Mouse (Mus musculus): Measurements from ENCODE around the gene Lrig2. TPM values are rescaled to one million over a fixed set of nuclear protein-coding genes. Genes with fewer than 3 reads are reported as not detected.

Lrig2 gene
- polyA plus RNA-seq, 1 experiment from 2014 or later: 2.5 TPM

DNA sequence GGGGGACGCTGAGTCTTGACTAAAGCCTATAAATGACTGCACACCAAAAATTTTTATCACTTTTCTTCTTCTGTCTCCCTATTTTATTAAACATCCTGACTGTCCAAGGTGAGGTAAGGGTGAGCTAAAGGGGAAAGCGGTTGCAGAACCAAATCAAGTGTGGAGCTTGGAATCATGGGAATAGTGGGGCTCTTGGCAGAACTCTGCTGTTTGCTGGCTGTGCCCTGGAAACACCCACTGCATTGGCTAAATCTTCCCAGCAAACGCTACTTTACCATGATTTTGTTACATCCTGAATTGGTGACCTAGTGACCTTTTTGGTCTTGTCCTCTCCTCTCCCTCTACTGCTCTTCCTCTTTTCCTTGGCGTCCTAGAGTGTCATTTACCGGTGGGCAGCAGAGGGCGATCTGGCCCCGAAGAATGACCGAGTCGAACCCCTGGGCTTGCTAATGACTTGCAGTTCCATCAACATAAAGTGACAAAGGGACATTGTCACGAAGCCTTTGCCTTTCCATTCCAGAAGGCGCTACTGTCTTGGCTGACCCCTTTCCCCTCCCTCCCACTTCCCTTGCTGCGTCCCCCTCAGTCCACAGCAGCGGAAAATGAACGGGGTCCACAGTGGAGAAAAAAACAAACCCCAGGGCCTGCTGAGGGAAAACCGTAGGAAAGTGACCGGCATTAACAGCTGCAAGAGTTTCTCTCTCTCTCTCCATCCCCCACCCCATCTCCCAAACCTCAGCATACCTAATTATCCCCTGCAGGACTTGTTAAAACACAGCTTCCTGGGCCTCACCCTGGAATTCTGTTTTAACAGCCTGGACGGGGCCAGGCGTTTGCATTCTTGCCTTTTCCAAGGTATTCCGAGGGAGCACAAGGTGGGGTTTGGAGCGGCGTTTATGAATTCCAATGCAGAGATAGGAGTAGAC, 29.7 kb upstream of the Lrig2 start:
- H3K4me1 ChIP-seq (ENCODE audit: insufficient read depth): peaks cover 5% of the 10 kb centered on the region; the same call in 1 of the 2 replicates
- peak overlapping the region; percentile 59 for H3K27ac ChIP-seq (ENCODE audit: low read depth)
- H3K9ac ChIP-seq (replicated peaks): 0 out of 2 replicates have a peak overlapping the region, but pooled peaks have one; percentile 26
- H3K4me2 ChIP-seq (ENCODE audit: low read depth, low read length): peak overlapping the region; percentile 57
- peak; percentile 76 for DNase-seq
- TF ChIP-seq EP300 (IDR thresholded peaks at IDR 0.05; ENCODE audit: low read depth) (no peak), CTCF (IDR thresholded peaks at IDR 0.05; ENCODE audit: low read depth) (peak; percentile 90)
- peak; percentile 64 for ATAC-seq
- no peaks in the 10 kb centered on the region for H3K27me3 ChIP-seq (ENCODE audit: insufficient read depth, low read length)
- no peaks in the 10 kb centered on the region for H3K9me3 ChIP-seq (ENCODE audit: low read length)
- WGBS (ENCODE audit: insufficient replicate concordance): 27% methylated on average over 21 of the region's 21 CpGs
- H3K4me3 ChIP-seq (ENCODE audit: low read depth, low read length): no peak overlapping the region
- no peaks in the 10 kb centered on the region for H3K36me3 ChIP-seq (replicated peaks; ENCODE audit: insufficient read depth, low read length)

DNA sequence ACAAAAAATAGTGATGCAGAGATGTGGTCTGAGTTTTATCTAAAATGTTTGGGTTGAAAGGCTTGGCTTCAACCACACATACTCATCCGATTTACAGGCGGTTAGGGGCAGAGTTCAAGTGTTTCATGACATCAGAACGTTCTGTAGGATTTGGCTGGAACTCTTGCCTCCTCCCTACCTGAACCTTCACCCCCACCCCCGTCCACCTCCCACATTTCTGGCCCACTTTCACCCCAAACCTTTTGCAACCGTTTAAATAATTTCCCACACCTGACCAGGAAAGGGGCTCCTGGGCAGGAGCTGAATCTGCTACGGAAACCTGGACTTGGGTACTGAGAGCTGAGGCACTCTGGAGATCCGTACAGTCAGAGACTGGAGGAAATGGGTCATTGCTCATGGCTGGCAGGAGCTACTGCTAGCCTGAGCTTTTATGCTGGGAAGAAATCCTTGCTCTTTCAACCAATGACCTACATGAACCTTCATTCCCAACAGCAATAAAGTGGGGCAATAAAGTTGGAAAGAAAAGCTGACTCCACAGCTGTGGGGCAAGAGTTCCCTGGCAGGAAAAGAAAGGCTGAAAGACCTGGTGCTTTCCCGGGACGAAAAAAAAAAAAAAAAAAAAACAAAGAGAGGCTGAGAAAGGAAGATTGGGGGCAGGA, 28.9 kb upstream of the Lrig2 start:
- DNase-seq (no peak), ATAC-seq (peak; percentile 57)
- no peak overlapping the region for H3K9ac ChIP-seq (replicated peaks)
- TF ChIP-seq EP300 (IDR thresholded peaks at IDR 0.05; ENCODE audit: low read depth): no peak
- no peak for TF ChIP-seq CTCF (IDR thresholded peaks at IDR 0.05; ENCODE audit: low read depth)
- H3K4me1 ChIP-seq (ENCODE audit: insufficient read depth): peaks cover 5% of the 10 kb centered on the region; the same call in 1 of the 2 replicates
- peak overlapping the region; percentile 59 for H3K27ac ChIP-seq (ENCODE audit: low read depth)
- no peaks in the 10 kb centered on the region for H3K9me3 ChIP-seq (ENCODE audit: low read length)
- 39% methylated on average over 9 of the region's 9 CpGs for whole genome bisulfite sequencing (ENCODE audit: insufficient replicate concordance)
- H3K4me2 ChIP-seq (ENCODE audit: low read depth, low read length): 0 out of 2 replicates have a peak overlapping the region, but pooled peaks have one; percentile 57
- no peaks in the 10 kb centered on the region for H3K36me3 ChIP-seq (replicated peaks; ENCODE audit: insufficient read depth, low read length)
- no peaks in the 10 kb centered on the region for H3K27me3 ChIP-seq (ENCODE audit: insufficient read depth, low read length)
- no peak overlapping the region for H3K4me3 ChIP-seq (ENCODE audit: low read depth, low read length)

DNA sequence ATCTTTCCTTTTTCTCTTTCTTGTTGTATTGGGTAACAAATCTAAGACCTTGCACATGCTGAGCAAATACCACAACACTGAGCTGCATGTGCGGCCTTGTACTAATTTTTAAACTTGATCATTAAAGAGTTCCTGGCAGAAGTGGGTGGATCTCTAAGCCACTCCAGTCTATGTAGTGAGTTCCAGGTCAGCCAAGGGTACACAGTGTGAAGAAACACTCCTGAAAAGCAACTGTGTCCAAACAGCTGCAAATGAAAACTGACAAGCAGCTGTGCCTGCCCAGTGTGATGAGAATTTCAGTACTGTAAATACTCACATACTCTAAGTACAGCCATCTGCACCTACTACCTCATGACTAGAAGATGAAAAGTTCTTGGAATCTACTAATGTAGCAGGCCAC, 21.5 kb upstream of the Lrig2 start:
- TF ChIP-seq EP300 (IDR thresholded peaks at IDR 0.05; ENCODE audit: low read depth) (no peak), CTCF (IDR thresholded peaks at IDR 0.05; ENCODE audit: low read depth) (no peak)
- no peak overlapping the region for H3K27ac ChIP-seq (ENCODE audit: low read depth)
- H3K4me2 ChIP-seq (ENCODE audit: low read depth, low read length): no peak overlapping the region
- H3K27me3 ChIP-seq (ENCODE audit: insufficient read depth, low read length): no peaks in the 10 kb centered on the region
- H3K4me3 ChIP-seq (ENCODE audit: low read depth, low read length): no peak overlapping the region
- no peaks in the 10 kb centered on the region for H3K4me1 ChIP-seq (ENCODE audit: insufficient read depth)
- ATAC-seq (no peak), DNase-seq (no peak)
- H3K9ac ChIP-seq (replicated peaks): no peak overlapping the region
- WGBS (ENCODE audit: insufficient replicate concordance): 78% methylated on average over 1 of the region's 1 CpGs
- H3K36me3 ChIP-seq (replicated peaks; ENCODE audit: insufficient read depth, low read length): no peaks in the 10 kb centered on the region
- H3K9me3 ChIP-seq (ENCODE audit: low read length): no peaks in the 10 kb centered on the region

DNA sequence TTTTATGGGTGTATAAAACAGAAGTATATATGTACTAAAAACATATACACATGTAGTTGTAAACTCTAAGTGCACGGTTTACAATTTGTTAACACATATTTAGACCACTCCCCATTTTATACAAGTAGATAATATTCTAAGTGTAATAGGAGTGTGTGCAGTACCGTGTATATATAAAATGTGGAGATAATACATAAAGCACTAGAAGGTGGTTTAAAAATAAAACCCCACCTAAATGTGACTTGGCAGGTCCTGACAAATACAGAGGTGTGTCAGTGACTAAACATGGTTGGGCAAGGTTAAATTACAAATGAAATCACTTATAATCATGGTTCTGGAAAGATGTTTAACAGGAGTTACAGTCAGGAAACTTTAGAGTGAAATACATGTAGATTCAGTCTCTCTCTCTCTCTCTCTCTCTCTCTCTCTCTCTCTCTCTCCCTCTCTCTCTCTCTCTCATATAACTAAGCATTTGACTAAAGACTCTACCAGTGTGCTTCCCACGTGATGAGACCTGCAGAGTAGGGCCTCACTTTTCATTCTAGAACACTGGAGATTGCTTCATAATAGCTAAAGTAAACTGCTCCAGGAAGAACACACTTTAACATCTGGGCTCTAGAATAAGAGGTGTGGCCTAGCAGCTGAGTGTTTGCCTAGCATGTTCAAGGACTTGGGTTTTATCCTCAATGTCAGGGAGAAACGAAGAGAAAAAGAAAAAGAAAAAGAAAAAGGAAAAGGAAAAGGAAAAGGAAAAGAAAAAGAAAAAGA, 14.6 kb upstream of the Lrig2 start:
- ATAC-seq (no peak), DNase-seq (no peak)
- 62% methylated on average over 4 of the region's 4 CpGs for WGBS (ENCODE audit: insufficient replicate concordance)
- Histone ChIP-seq H3K36me3 (replicated peaks; ENCODE audit: insufficient read depth, low read length) (no peaks in the 10 kb centered on the region), H3K4me2 (ENCODE audit: low read depth, low read length) (no peak overlapping the region), H3K9ac (replicated peaks) (no peak overlapping the region), H3K27me3 (ENCODE audit: insufficient read depth, low read length) (no peaks in the 10 kb centered on the region), H3K4me1 (ENCODE audit: insufficient read depth) (peaks cover 15% of the 10 kb centered on the region), H3K9me3 (ENCODE audit: low read length) (no peaks in the 10 kb centered on the region), H3K27ac (ENCODE audit: low read depth) (no peak overlapping the region), H3K4me3 (ENCODE audit: low read depth, low read length) (no peak overlapping the region)
- TF ChIP-seq EP300 (IDR thresholded peaks at IDR 0.05; ENCODE audit: low read depth): no peak
- TF ChIP-seq CTCF (IDR thresholded peaks at IDR 0.05; ENCODE audit: low read depth): no peak

DNA sequence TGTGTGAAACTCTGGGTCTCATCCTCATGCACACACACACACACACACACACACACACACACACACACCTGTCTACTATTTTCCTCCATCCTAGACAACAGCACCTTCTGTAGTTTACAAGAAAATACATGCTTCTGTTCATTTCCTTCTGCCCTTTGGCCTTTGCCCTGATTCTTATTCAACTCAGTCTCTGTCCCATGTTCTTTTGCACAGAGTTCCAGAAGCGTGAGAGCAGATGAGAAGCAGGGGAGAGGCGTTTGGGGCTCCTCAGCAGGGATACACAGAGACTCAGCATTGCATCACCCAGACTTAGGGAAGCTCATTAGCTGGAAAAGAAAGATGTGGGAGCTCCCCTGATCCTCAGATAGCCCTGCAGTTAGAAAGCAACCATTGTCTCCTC, 13.8 kb upstream of the Lrig2 start:
- Histone ChIP-seq H3K27me3 (ENCODE audit: insufficient read depth, low read length) (no peaks in the 10 kb centered on the region), H3K27ac (ENCODE audit: low read depth) (no peak overlapping the region), H3K4me3 (ENCODE audit: low read depth, low read length) (no peak overlapping the region), H3K4me2 (ENCODE audit: low read depth, low read length) (no peak overlapping the region), H3K9me3 (ENCODE audit: low read length) (no peaks in the 10 kb centered on the region), H3K9ac (replicated peaks) (no peak overlapping the region), H3K4me1 (ENCODE audit: insufficient read depth) (peaks cover 15% of the 10 kb centered on the region), H3K36me3 (replicated peaks; ENCODE audit: insufficient read depth, low read length) (no peaks in the 10 kb centered on the region)
- DNase-seq (no peak), ATAC-seq (no peak)
- 50% methylated on average over 2 of the region's 2 CpGs for WGBS (ENCODE audit: insufficient replicate concordance)
- TF ChIP-seq CTCF (IDR thresholded peaks at IDR 0.05; ENCODE audit: low read depth): no peak
- TF ChIP-seq EP300 (IDR thresholded peaks at IDR 0.05; ENCODE audit: low read depth): no peak

DNA sequence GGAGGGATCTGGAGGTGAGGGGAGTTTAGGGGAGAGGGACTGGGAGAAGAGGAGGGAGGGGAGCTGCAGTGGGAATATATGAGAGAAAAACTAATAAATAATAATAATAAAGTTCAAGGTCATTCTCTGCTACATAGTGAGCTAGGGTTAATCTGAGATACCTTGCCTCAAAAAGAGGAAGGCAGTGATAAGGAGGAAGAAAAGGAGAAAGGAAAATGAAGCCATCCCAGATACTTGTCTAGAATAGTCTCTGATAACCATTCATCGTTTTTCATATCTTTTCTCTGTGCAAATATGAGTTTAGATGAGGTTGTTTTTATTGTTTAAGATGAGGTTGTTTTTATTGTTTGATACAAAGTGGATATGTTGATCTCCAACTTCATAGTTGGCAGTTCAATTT, 13.3 kb upstream of the Lrig2 start:
- ATAC-seq: no peak
- Histone ChIP-seq H3K9ac (replicated peaks) (no peak overlapping the region), H3K27ac (ENCODE audit: low read depth) (no peak overlapping the region), H3K36me3 (replicated peaks; ENCODE audit: insufficient read depth, low read length) (no peaks in the 10 kb centered on the region), H3K27me3 (ENCODE audit: insufficient read depth, low read length) (no peaks in the 10 kb centered on the region), H3K4me1 (ENCODE audit: insufficient read depth) (peaks cover 15% of the 10 kb centered on the region), H3K4me3 (ENCODE audit: low read depth, low read length) (no peak overlapping the region), H3K9me3 (ENCODE audit: low read length) (no peaks in the 10 kb centered on the region), H3K4me2 (ENCODE audit: low read depth, low read length) (no peak overlapping the region)
- DNase-seq: no peak
- WGBS (ENCODE audit: insufficient replicate concordance): 45% methylated on average over 1 of the region's 1 CpGs
- TF ChIP-seq EP300 (IDR thresholded peaks at IDR 0.05; ENCODE audit: low read depth) (no peak), CTCF (IDR thresholded peaks at IDR 0.05; ENCODE audit: low read depth) (no peak)

Data from liver, postnatal 0 days (tissue).